Mouse (Mus musculus) heart, postnatal 0 days (tissue): ENCODE data around the gene Ddx31.

ENCODE experiments used
- CTCF ChIP-seq: IDR thresholded peaks from 2 replicates; pipeline ENCODE4 v1.5.1; 2016; ENCODE audit warnings: antibody characterized with exemption, control low read depth, low read depth
- EP300 ChIP-seq: IDR thresholded peaks from 2 replicates; pipeline ENCODE4 v1.6.1; 2016; ENCODE audit warnings: antibody characterized with exemption, low read depth

- TF ChIP-seq CTCF: no peak
- TF ChIP-seq EP300: no peak
These were observed 15.6 kb downstream of the Ddx31 start for GRCm38 (mm10) chr2:28855773-28856172.
